Mouse (Mus musculus) Muller cell, postnatal 12 days (primary cell): Measurements from ENCODE around the gene Atp6v1a.

Source experiments
- DNase-seq: peaks from one replicate; pipeline ENCODE4 v3.0.0-alpha.2; 2015; ENCODE audit errors: inconsistent ontology term

The Atp6v1a gene

GRCm38 (mm10) chr16:44061341-44061740 is 78.2 kb downstream of the Atp6v1a start:
- no peak for DNase-seq

- no peak for DNase-seq
These were observed 78.8 kb downstream of the Atp6v1a start for GRCm38 (mm10) chr16:44060604-44061286.

- peak; percentile 50 for DNase-seq
These were observed 80.8 kb downstream of the Atp6v1a start for GRCm38 (mm10) chr16:44058745-44059144.

- DNase-seq: no peak
These were observed 83.7 kb downstream of the Atp6v1a start for GRCm38 (mm10) chr16:44055766-44056165.

GRCm38 (mm10) chr16:44053265-44053664 is 86.2 kb downstream of the Atp6v1a start:
- DNase-seq: no peak

- DNase-seq: no peak
These were observed 87.1 kb downstream of the Atp6v1a start for GRCm38 (mm10) chr16:44052390-44052789.

- DNase-seq: no peak
These were observed 89.4 kb downstream of the Atp6v1a start for GRCm38 (mm10) chr16:44050139-44050538.

- DNase-seq: no peak
These were observed 100.4 kb downstream of the Atp6v1a start for GRCm38 (mm10) chr16:44039112-44039511.
